Mouse (Mus musculus) embryonic facial prominence, embryonic 15.5 days (tissue): Measurements from ENCODE around the gene Chrnb1. TPM values are rescaled to one million over a fixed set of nuclear protein-coding genes. Genes with fewer than 3 reads are reported as not detected.

ENCODE experiments used
- ATAC-seq: fragments of 200-750 bp; cut with Nextera tagmentation; 2 replicates; pipeline ENCODE4 v1.8.0; 2017; ENCODE audit warnings: low read depth, moderate TSS enrichment; ENCODE audit not compliant: insufficient number of reproducible peaks, low FRiP score, low TSS enrichment
- H3K27ac ChIP-seq: fragments of 300-500 bp; sonication (generic); replicated peaks from 2 replicates; pipeline ENCODE4 v1.5.1; 2015; ENCODE audit warnings: mild to moderate bottlenecking, inconsistent platforms
- H3K27me3 ChIP-seq: fragments of 300-500 bp; sonication (generic); 2 replicates; pipeline ENCODE4 v1.6.1; 2015; ENCODE audit warnings: inconsistent platforms
- H3K36me3 ChIP-seq: fragments of 300-500 bp; sonication (generic); 2 replicates; pipeline ENCODE4 v1.6.1; 2015; ENCODE audit warnings: mild to moderate bottlenecking, inconsistent platforms
- H3K4me1 ChIP-seq: fragments of 300-500 bp; sonication (generic); 2 replicates; pipeline ENCODE4 v1.6.1; 2015; ENCODE audit warnings: inconsistent platforms
- H3K4me2 ChIP-seq: fragments of 300-500 bp; sonication (generic); replicated peaks from 2 replicates; pipeline ENCODE4 v1.6.1; 2015; ENCODE audit warnings: mild to moderate bottlenecking, inconsistent platforms
- H3K4me3 ChIP-seq: fragments of 300-500 bp; sonication (generic); replicated peaks from 2 replicates; pipeline ENCODE4 v1.5.1; 2015; ENCODE audit warnings: mild to moderate bottlenecking, inconsistent platforms
- H3K9ac ChIP-seq: fragments of 300-500 bp; sonication (generic); 2 replicates; pipeline ENCODE4 v1.6.1; 2015; ENCODE audit warnings: inconsistent platforms
- H3K9me3 ChIP-seq: fragments of 300-500 bp; sonication (generic); replicated peaks from 2 replicates; pipeline ENCODE4 v1.6.1; 2016; ENCODE audit warnings: inconsistent platforms
- whole genome bisulfite sequencing: fragments of 180-500 bp; shearing (Covaris S2); methylation state at CpG from one replicate; pipeline ENCODE4 v1.1.7; 2015; 5-methylcytosine and 5-hydroxymethylcytosine counted together
- polyA plus RNA-seq: library from polyadenylated mRNA; unstranded; fragments of >200 nt; fragmentation: Nextera tagmentation; extraction: Ambion mirVana; gene quantifications from 2 replicates; pipeline ENCODE4 v1.2.1, GENCODE M21; 2015

Chrnb1 gene
- polyA plus RNA-seq, 1 experiment from 2014 or later = 29.3 TPM

DNA sequence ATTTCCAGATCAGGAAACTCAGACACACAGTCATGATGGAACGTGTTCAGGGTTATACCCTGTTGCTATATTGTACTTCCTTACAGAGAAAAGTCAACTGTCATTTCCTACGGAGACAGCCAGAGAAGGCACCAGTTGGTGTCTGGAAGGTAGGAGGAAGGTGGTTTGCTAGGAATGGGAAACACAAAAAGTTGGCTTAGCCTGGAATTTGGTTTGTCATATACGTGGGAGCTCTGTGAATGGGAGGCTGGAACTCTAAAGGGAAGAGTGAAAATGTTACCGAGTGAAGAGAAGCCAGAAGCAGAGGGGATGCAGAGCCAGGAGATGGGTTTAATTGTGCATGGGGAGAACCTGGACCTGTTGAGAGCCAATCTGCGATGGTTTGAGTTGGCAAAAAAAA is 4.3 kb downstream of the Chrnb1 start:
- no peak for ATAC-seq
- no peak overlapping the region for H3K27ac ChIP-seq
- WGBS = 60% methylated on average over 5 of the region's 5 CpGs
- H3K9me3 ChIP-seq = no peaks in the 10 kb centered on the region
- H3K9ac ChIP-seq = no peak overlapping the region
- H3K36me3 ChIP-seq = no peaks in the 10 kb centered on the region
- no peak overlapping the region for H3K4me2 ChIP-seq
- H3K4me3 ChIP-seq = no peak overlapping the region
- H3K4me1 ChIP-seq = peaks cover 9% of the 10 kb centered on the region
- no peaks in the 10 kb centered on the region for H3K27me3 ChIP-seq

DNA sequence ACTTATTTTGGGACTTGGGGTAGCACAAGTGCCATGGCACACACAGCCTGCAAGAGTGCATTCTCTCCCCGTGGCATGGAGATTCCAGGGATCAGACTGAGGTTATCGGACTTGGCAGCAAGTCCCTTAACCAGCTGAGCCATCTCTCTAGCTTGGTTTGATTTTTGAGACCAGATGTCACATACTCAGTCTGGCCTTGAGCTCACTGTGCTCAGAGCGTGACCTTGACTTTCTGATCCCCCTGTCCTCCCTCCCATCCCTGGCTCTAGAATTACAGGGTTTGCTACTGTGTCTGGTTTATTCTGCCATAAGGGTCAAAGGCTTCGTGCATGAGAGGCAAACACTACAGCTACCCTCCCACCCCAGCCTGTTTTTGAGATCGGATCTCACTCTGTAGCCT is 6.3 kb downstream of the Chrnb1 start:
- Histone ChIP-seq H3K4me3 (no peak overlapping the region), H3K9ac (no peak overlapping the region), H3K4me1 (0 out of 2 replicates have a peak, but pooled peaks cover 5% of the 10 kb centered on the region), H3K4me2 (no peak overlapping the region), H3K36me3 (no peaks in the 10 kb centered on the region), H3K9me3 (no peaks in the 10 kb centered on the region), H3K27me3 (no peaks in the 10 kb centered on the region), H3K27ac (no peak overlapping the region)
- no peak for ATAC-seq
- WGBS = 45% methylated on average over 5 of the region's 5 CpGs

DNA sequence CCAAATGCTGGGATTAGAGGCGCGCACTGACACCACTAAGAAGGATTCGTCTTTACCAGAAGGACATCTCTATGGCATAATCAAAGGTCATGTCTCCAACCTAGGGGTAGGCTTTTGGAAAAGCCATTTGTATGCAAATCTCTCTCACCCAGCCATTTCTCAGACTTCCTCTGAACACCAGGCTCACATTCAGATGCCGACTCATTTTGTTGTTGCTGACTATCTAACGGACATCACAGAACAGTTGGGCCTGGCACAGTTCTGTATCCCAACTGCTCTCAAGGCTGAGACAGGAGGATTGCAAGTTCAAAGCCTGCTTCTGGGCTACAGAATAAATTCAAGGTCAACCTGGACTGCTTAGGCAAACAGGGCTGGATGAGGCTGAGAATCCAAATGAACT is 8.4 kb downstream of the Chrnb1 start:
- Histone ChIP-seq H3K9me3 (no peaks in the 10 kb centered on the region), H3K4me3 (no peak overlapping the region), H3K36me3 (no peaks in the 10 kb centered on the region), H3K27me3 (no peaks in the 10 kb centered on the region), H3K4me2 (no peak overlapping the region), H3K9ac (no peak overlapping the region), H3K27ac (no peak overlapping the region), H3K4me1 (0 out of 2 replicates have a peak, but pooled peaks cover 5% of the 10 kb centered on the region)
- WGBS = 87% methylated on average over 5 of the region's 5 CpGs
- no peak for ATAC-seq

DNA sequence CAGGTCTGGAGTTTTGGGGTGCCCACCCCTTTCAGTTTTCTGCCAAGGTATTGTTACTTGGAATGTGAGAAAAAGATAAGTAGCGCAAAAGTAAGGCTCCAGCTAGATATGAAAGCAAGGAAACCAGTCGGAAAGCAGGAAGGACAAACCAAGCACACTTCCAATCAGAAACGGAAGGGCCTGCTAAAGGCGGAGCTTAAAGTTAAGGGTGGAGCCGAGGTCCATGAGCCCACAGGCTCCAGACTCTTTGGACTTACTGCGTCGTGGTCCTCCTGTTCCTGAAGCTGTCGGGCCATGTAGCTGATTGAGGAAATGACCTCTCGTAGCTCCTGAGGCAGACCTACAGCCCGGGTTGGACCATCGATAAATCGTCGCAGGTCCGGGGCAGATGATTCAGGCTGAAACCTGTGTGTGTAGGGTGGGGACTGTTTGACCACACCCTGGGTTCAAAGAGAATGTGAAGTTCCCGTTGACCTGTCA is 10.9 kb downstream of the Chrnb1 start:
- Histone ChIP-seq H3K27me3 (no peaks in the 10 kb centered on the region), H3K27ac (no peak overlapping the region), H3K9me3 (no peaks in the 10 kb centered on the region), H3K4me2 (peak overlapping the region; percentile 17; the same call in 1 of the 2 replicates), H3K4me3 (peak overlapping the region; percentile 6; the same call in 1 of the 2 replicates), H3K4me1 (0 out of 2 replicates have a peak, but pooled peaks cover 5% of the 10 kb centered on the region), H3K36me3 (no peaks in the 10 kb centered on the region), H3K9ac (no peak overlapping the region)
- no peak for ATAC-seq
- WGBS = 43% methylated on average over 15 of the region's 15 CpGs

DNA sequence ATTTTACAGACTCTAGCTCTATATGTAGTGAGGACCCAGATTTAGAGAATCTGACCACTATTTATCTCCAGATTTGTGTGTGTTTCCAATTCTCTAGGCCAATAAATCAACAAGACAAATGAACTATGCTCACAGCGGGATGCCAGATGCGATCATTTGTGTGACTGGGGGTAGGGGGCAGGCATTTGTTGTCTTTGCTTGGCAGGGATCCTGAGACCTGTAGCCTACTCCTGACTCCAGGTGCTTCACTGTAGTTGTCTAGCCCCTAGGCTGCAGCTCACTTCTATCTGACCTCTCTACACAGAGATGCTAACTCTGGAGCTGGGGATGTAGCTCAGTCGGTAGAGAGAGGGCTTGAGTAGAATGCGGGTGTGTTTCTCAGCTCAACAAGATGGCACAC is 13.9 kb downstream of the Chrnb1 start:
- no peak overlapping the region for H3K4me2 ChIP-seq
- peaks cover 12% of the 10 kb centered on the region; the same call in 1 of the 2 replicates for H3K36me3 ChIP-seq
- no peak overlapping the region for H3K9ac ChIP-seq
- H3K27me3 ChIP-seq = no peaks in the 10 kb centered on the region
- H3K27ac ChIP-seq = no peak overlapping the region
- no peaks in the 10 kb centered on the region for H3K9me3 ChIP-seq
- WGBS = 40% methylated on average over 4 of the region's 4 CpGs
- ATAC-seq = no peak
- peaks cover 25% of the 10 kb centered on the region for H3K4me1 ChIP-seq
- H3K4me3 ChIP-seq = no peak overlapping the region

DNA sequence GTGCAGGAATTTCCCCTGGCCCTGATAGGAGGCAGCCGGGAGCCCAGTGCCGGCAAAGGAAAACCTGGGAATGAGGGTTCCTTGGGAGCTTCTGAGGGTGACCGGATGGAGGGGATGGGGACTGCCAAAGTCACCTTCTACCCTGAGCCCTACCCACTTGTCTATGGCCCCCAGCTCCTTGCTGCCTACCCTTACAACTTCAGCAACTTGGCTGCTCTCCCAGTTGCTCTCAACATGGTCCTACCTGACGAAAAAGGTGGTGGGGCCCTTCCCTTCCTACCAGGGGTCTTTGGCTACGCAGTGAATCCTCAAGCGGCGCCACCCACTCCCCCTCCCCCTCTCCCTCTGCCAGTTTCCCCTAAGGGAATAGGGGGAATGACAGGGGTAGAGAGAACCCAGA is 16.8 kb downstream of the Chrnb1 start:
- Histone ChIP-seq H3K4me3 (no peak overlapping the region), H3K9ac (no peak overlapping the region), H3K4me2 (0 out of 2 replicates have a peak overlapping the region, but pooled peaks have one; percentile 2), H3K36me3 (peaks cover 25% of the 10 kb centered on the region), H3K4me1 (peaks cover 31% of the 10 kb centered on the region), H3K27ac (no peak overlapping the region), H3K27me3 (no peaks in the 10 kb centered on the region), H3K9me3 (no peaks in the 10 kb centered on the region)
- whole genome bisulfite sequencing = 36% methylated on average over 7 of the region's 7 CpGs
- ATAC-seq = no peak

DNA sequence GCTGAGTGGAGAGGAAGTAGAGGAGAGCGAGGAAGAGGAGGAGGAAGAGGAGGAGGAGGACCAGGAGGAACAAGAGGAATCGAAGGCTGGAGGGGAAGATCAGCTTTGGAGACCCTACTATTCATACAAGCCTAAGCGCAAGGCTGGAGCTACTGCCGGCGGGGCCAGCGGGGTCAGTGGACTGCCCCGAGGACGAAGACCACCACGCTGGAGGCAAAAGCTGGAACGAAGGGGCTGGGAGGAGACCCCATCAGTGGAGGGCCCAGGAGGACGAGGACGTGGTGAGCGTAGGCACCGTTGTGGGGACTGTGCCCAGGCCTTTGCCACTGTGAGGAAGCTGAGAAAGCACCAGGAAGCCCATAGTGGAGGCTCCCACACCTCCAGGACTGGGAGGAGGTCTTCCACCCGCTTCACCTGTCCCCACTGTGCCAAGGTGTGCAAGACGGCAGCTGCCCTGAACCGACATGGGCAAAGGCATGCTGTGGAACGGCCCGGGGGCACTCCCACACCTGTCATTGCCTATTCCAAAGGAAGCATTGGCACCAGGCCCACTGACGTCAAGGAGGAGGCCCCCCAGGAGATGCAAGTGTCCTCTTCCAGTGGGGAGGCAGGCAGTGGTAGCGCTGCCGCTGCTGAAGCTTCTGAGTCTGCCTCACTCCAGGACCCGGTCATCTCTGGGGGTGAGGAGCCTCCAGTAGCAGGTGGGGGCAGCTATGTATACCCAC is 17.3 kb downstream of the Chrnb1 start:
- H3K27me3 ChIP-seq = no peaks in the 10 kb centered on the region
- ATAC-seq = no peak; the same call in 1 of the 2 replicates

DNA sequence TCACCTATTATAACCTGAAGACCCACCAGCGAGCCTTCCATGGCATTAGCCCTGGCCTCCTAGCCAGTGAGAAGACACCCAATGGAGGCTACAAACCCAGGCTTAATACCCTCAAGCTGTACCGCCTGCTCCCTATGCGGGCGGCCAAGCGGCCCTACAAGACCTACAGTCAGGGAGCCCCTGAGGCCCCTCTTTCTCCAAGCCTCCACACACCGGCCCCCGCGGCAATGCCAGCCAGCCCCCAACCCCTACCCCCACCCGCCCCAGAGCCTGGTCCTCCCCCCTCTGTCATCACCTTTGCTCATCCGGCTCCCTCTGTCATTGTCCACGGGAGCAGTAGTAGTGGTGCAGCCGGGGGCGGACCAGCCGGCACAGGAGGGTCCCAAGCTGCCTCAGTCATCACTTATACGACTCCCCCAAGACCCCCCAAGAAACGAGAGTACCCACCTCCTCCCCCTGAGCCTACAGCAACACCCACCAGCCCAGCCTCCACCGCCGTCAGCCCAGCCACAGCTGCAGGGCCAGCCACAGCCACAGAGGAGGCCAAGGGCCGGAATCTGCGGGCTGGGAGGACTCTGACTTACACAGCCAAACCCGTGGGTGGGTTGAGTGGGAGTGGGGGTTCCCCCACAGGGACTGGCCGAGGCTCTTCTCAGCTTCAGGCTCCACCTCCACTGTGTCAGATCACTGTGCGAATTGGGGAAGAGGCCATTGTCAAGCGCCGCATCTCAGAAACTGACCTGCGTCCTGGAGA is 18.1 kb downstream of the Chrnb1 start:
- Histone ChIP-seq H3K4me3 (no peak overlapping the region), H3K36me3 (peaks cover 25% of the 10 kb centered on the region), H3K4me2 (no peak overlapping the region), H3K4me1 (peaks cover 31% of the 10 kb centered on the region), H3K27ac (no peak overlapping the region), H3K9me3 (no peaks in the 10 kb centered on the region), H3K27me3 (no peaks in the 10 kb centered on the region), H3K9ac (no peak overlapping the region)
- ATAC-seq = no peak
- WGBS = 60% methylated on average over 26 of the region's 26 CpGs

More for the DNA sequence above, 17.3 kb downstream of the Chrnb1 start:
- Histone ChIP-seq H3K27ac (no peak overlapping the region), H3K36me3 (peaks cover 25% of the 10 kb centered on the region), H3K9me3 (no peaks in the 10 kb centered on the region), H3K4me2 (0 out of 2 replicates have a peak overlapping the region, but pooled peaks have one; percentile 2), H3K4me1 (peaks cover 31% of the 10 kb centered on the region), H3K4me3 (no peak overlapping the region), H3K9ac (no peak overlapping the region)
- 59% methylated on average over 23 of the region's 23 CpGs for WGBS

DNA sequence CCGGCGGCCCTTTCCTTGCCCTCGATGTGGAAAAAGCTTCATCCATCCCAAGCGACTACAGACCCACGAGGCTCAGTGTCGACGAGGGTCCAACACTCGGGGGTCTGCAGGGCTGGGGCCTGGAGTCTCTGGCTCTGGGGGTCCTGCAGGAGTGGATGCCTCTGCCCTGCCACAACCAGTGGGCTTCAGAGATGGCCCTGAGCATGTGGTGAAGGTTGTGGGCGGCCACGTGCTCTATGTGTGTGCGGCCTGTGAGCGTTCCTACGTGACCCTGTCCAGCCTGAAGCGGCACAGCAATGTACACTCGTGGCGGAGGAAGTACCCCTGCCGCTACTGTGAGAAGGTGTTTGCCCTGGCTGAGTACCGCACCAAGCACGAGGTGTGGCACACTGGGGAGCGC is 19.3 kb downstream of the Chrnb1 start:
- WGBS = 87% methylated on average over 20 of the region's 20 CpGs

DNA sequence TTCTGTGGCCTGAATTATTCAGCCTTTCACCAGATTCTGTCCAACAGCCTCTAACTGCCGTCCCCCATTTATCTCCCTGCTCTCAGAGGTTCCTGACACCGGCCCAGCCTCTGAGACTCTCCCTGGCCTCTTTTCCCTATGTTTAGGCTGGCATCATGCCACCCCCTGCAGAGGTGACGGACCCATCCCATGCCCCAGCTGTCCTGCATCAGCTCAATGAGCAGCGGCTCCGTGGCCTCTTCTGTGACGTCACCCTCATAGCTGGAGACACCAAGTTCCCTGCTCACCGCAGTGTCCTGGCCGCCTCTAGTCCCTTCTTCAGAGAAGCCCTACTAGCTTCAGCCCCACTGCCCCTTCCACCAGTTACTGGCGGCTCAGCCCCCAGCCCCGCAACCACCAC is 20.0 kb downstream of the Chrnb1 start:
- no peak overlapping the region for H3K9ac ChIP-seq
- H3K4me1 ChIP-seq = peaks cover 31% of the 10 kb centered on the region
- ATAC-seq = no peak
- peaks cover 25% of the 10 kb centered on the region for H3K36me3 ChIP-seq
- 80% methylated on average over 10 of the region's 10 CpGs for WGBS
- no peaks in the 10 kb centered on the region for H3K9me3 ChIP-seq
- H3K27me3 ChIP-seq = no peaks in the 10 kb centered on the region
- no peak overlapping the region for H3K27ac ChIP-seq
- no peak overlapping the region for H3K4me3 ChIP-seq
- no peak overlapping the region for H3K4me2 ChIP-seq

More for the DNA sequence above, 19.3 kb downstream of the Chrnb1 start:
- no peak overlapping the region for H3K4me2 ChIP-seq
- H3K4me3 ChIP-seq = no peak overlapping the region
- H3K36me3 ChIP-seq = peaks cover 25% of the 10 kb centered on the region
- peaks cover 31% of the 10 kb centered on the region for H3K4me1 ChIP-seq
- H3K9me3 ChIP-seq = no peaks in the 10 kb centered on the region
- H3K27me3 ChIP-seq = no peaks in the 10 kb centered on the region
- no peak overlapping the region for H3K9ac ChIP-seq
- no peak overlapping the region for H3K27ac ChIP-seq
- ATAC-seq = no peak

DNA sequence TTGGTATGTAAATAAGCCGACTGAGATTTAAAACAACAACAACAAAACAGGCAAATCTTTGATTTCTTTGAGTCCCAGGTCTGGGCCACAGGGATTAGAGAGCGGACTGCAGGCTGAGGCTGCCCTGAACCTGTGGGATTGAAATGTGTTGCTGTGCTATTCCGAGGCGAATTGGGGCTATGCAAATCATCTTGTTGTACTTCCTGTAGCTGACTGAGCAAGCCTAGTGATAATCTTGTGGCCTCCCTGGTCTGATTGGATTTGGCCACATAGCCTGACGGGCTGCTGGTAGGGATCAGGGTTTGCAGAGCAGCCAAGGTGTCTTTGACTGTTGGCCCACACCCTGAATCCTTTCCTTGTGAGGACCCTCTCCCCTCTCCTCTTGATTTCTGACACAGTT is 20.8 kb downstream of the Chrnb1 start:
- H3K27ac ChIP-seq = no peak overlapping the region
- no peak overlapping the region for H3K4me2 ChIP-seq
- H3K4me1 ChIP-seq = peaks cover 31% of the 10 kb centered on the region
- H3K27me3 ChIP-seq = no peaks in the 10 kb centered on the region
- H3K9ac ChIP-seq = no peak overlapping the region
- H3K9me3 ChIP-seq = no peaks in the 10 kb centered on the region
- WGBS = 62% methylated on average over 5 of the region's 5 CpGs
- no peak overlapping the region for H3K4me3 ChIP-seq
- peaks cover 25% of the 10 kb centered on the region for H3K36me3 ChIP-seq
- ATAC-seq = no peak
